Mouse (Mus musculus) olfactory bulb, adult 2 months (tissue): ENCODE results near the gene 1700024P04Rik.

Source experiments
- CTCF ChIP-seq: fragments of 200-500 bp; IDR thresholded peaks from 2 replicates; pipeline ENCODE4 v1.5.1; 2012; ENCODE audit warnings: low read depth, mild to moderate bottlenecking, low read length, moderate library complexity; ENCODE audit not compliant: insufficient read depth
- POLR2A ChIP-seq: fragments of 200-500 bp; IDR thresholded peaks from 2 replicates; pipeline ENCODE4 v1.6.1; 2012; ENCODE audit warnings: mild to moderate bottlenecking, low read depth, low read length, moderate library complexity; ENCODE audit not compliant: insufficient read depth

DNA sequence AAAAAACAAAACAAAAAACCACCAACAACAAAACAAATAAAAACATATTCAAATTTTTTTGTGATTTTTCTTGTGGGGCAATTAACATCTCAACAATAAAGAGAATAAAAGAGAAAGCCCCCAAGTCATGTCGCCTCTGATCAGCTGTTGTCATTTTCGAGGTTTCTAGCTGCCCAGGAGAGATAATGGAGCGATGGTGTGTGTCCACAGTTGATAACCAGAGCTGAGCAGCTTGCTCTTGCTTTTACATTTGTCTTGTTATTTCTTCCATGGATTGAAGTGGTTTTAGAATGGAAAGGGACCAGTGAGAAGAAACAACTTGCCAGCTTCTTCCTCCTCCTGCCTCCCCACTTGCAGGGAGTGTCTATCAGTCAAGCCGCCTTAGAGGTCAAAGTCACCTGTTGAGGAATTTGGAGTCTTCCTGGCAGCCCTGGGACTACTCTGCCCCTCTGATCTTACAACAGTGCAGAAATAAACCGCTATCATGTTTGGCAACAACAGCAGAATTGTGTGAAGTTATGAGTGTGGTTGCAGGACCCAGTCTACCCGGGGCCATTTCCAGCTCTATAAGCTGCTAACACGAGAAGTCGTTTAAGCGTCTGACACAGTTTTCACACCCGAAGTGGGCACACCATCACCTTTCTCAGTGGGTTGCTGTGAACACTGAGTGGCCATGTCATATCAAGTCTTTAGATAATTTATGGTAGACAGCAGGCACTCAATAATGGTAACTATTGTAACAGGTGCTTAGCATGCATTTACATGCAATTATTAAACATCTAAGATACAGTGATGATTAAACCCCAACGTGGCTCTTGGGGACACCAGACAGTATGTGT lies 35.7 kb upstream of the 1700024P04Rik start:
- TF ChIP-seq POLR2A: no peak
- TF ChIP-seq CTCF: no peak
